Mouse (Mus musculus): ENCODE measurements at regions not wholly inside any gene's neighbourhood (a gene's known extent, or its start where the extent isn't known, plus 50 kb on each side); places are given as distances from the start of the nearest gene placed in this dataset.

GRCm38 (mm10) chr14:37279356-37279755 lies 144.3 kb upstream of the Ghitm start:
- 72% methylated on average over 2 of the region's 2 CpGs for WGBS
- DNase-seq (ENCODE audit: low spot score): no peak
- ATAC-seq (replicated peaks; ENCODE audit: low FRiP score, low read depth): no peak

GRCm38 (mm10) chr14:37276728-37277695 lies 141.9 kb upstream of the Ghitm start:
- Histone ChIP-seq H3K9ac (ENCODE audit: low read depth, low read length) (no peak overlapping the region), H3K4me3 (replicated peaks; ENCODE audit: low read depth, low read length) (no peak overlapping the region), H3K9me3 (replicated peaks; ENCODE audit: low read length) (no peaks in the 10 kb centered on the region), H3K36me3 (ENCODE audit: insufficient read depth, low read length) (no peaks in the 10 kb centered on the region), H3K4me1 (replicated peaks; ENCODE audit: insufficient read depth, low read length) (no peaks in the 10 kb centered on the region), H3K27me3 (ENCODE audit: insufficient read depth, low read length) (no peaks in the 10 kb centered on the region), H3K4me2 (ENCODE audit: low read length) (no peak overlapping the region), H3K27ac (no peak overlapping the region)
- peak; percentile 74 for TF ChIP-seq CTCF (IDR thresholded peaks at IDR 0.05; ENCODE audit: low read depth)
- ATAC-seq (replicated peaks; ENCODE audit: low FRiP score, low read depth) (no peak), DNase-seq (ENCODE audit: low spot score) (peak; percentile 63)
- 53% methylated on average over 7 of the region's 7 CpGs for WGBS

More at GRCm38 (mm10) chr14:37279356-37279755, 144.3 kb upstream of the Ghitm start:
- TF ChIP-seq CTCF (IDR thresholded peaks at IDR 0.05; ENCODE audit: low read depth): no peak
- no peaks in the 10 kb centered on the region for H3K9me3 ChIP-seq (replicated peaks; ENCODE audit: low read length)
- no peaks in the 10 kb centered on the region for H3K27me3 ChIP-seq (ENCODE audit: insufficient read depth, low read length)
- no peak overlapping the region for H3K4me2 ChIP-seq (ENCODE audit: low read length)
- no peak overlapping the region for H3K4me3 ChIP-seq (replicated peaks; ENCODE audit: low read depth, low read length)
- H3K27ac ChIP-seq: no peak overlapping the region
- no peaks in the 10 kb centered on the region for H3K36me3 ChIP-seq (ENCODE audit: insufficient read depth, low read length)
- no peak overlapping the region for H3K9ac ChIP-seq (ENCODE audit: low read depth, low read length)
- H3K4me1 ChIP-seq (replicated peaks; ENCODE audit: insufficient read depth, low read length): no peaks in the 10 kb centered on the region

DNA sequence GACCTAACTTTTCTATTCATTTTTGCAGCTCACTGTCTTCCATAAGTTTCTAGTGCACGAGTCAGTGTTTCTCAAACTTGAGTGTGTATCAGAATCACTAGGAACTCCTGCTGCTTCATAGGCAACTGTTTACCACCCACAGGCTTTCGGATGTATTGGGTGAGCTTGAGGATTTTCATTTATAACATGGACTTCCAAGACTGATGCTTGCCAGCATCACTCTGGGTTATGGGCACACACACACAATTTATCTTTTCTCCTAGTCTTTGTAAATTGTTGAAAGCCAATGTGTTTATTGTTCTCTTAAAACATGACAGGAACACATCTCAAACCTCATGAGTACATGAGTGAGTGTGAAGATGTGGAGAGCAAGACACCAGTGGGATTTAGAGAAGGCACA lies 137.0 kb upstream of the Ghitm start:
- no peak overlapping the region for H3K27ac ChIP-seq
- H3K27me3 ChIP-seq (ENCODE audit: insufficient read depth, low read length): no peaks in the 10 kb centered on the region
- H3K4me2 ChIP-seq (ENCODE audit: low read length): no peak overlapping the region
- H3K4me1 ChIP-seq (replicated peaks; ENCODE audit: insufficient read depth, low read length): no peaks in the 10 kb centered on the region
- H3K36me3 ChIP-seq (ENCODE audit: insufficient read depth, low read length): no peaks in the 10 kb centered on the region
- ATAC-seq (replicated peaks; ENCODE audit: low FRiP score, low read depth): no peak
- no peak overlapping the region for H3K9ac ChIP-seq (ENCODE audit: low read depth, low read length)
- WGBS: 81% methylated on average over 2 of the region's 2 CpGs
- H3K4me3 ChIP-seq (replicated peaks; ENCODE audit: low read depth, low read length): no peak overlapping the region
- no peaks in the 10 kb centered on the region for H3K9me3 ChIP-seq (replicated peaks; ENCODE audit: low read length)
- DNase-seq (ENCODE audit: low spot score): no peak
- no peak for TF ChIP-seq CTCF (IDR thresholded peaks at IDR 0.05; ENCODE audit: low read depth)

DNA sequence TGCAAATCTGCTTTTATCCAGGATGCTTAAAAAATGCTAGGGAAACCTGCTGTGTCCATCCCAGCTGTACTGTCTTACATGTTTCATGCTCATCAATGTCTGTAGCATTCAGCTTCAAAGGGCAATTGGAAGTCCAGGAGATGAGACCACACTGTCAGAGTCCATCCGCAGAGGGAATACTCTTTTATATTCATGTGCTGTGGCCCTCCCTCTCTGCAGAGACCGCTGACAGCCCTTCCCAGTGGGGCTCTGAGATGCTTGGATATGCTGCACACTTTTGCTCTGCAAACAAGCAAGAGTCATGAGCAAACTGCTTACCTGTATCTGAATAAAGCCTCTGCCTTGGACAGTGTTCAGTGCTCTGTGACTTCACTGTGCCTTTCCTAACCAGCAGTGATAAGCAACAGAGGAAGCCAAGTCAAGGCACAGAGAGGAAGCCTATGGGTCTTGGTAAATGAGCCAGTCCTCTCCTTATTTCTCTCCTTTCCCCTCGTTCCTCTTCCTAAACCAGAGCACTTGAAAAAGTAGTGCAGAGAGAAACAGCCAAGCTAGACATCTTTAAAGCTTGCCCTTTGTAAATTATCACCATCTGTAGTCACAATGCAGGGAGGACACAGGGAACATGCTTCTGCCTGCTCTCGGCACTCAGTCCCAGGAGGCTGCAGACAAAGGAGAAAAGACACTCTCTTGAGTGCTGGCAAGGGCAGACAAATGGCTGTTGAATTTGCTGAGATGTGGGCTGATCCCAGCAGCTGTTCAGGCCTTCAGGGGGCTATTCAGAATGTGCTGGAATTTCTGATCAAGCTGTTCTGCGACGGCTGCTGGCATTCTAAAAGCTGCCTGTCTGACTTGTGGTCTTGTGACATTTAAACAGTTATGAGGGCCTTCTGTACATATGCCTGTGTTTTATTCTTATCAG lies 136.2 kb upstream of the Ghitm start:
- H3K36me3 ChIP-seq (ENCODE audit: insufficient read depth, low read length): no peaks in the 10 kb centered on the region
- no peak overlapping the region for H3K27ac ChIP-seq
- TF ChIP-seq CTCF (IDR thresholded peaks at IDR 0.05; ENCODE audit: low read depth): no peak
- no peaks in the 10 kb centered on the region for H3K27me3 ChIP-seq (ENCODE audit: insufficient read depth, low read length)
- H3K9me3 ChIP-seq (replicated peaks; ENCODE audit: low read length): no peaks in the 10 kb centered on the region
- H3K4me3 ChIP-seq (replicated peaks; ENCODE audit: low read depth, low read length): no peak overlapping the region
- 37% methylated on average over 6 of the region's 6 CpGs for WGBS
- H3K4me1 ChIP-seq (replicated peaks; ENCODE audit: insufficient read depth, low read length): no peaks in the 10 kb centered on the region
- H3K9ac ChIP-seq (ENCODE audit: low read depth, low read length): no peak overlapping the region
- H3K4me2 ChIP-seq (ENCODE audit: low read length): no peak overlapping the region
- DNase-seq (ENCODE audit: low spot score): no peak
- ATAC-seq (replicated peaks; ENCODE audit: low FRiP score, low read depth): no peak

DNA sequence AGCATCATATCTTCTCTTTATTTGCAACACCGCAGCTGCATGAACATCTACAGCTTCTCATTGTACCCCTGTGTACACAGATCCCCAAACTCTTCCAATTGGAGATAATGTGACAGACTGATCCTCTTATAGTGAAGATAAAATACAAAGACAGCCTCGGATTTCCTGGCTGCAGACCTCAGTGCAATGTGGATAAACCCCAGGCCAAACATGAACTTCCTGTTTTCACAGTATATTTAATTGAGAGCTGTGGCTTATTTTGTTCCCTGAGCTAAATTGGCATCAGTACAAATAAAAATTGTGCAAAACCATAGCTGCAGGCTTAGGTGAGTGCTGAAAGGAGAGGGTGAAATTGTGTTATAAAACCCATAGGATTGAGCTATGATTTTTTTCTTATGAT lies 134.8 kb upstream of the Ghitm start:
- no peak overlapping the region for H3K27ac ChIP-seq
- no peak overlapping the region for H3K9ac ChIP-seq (ENCODE audit: low read depth, low read length)
- WGBS: 51% methylated on average over 2 of the region's 2 CpGs
- no peaks in the 10 kb centered on the region for H3K9me3 ChIP-seq (replicated peaks; ENCODE audit: low read length)
- no peak overlapping the region for H3K4me2 ChIP-seq (ENCODE audit: low read length)
- no peaks in the 10 kb centered on the region for H3K27me3 ChIP-seq (ENCODE audit: insufficient read depth, low read length)
- H3K36me3 ChIP-seq (ENCODE audit: insufficient read depth, low read length): no peaks in the 10 kb centered on the region
- no peak for TF ChIP-seq CTCF (IDR thresholded peaks at IDR 0.05; ENCODE audit: low read depth)
- H3K4me3 ChIP-seq (replicated peaks; ENCODE audit: low read depth, low read length): no peak overlapping the region
- no peak for ATAC-seq (replicated peaks; ENCODE audit: low FRiP score, low read depth)
- peak; percentile 8 for DNase-seq (ENCODE audit: low spot score)
- H3K4me1 ChIP-seq (replicated peaks; ENCODE audit: insufficient read depth, low read length): no peaks in the 10 kb centered on the region

DNA sequence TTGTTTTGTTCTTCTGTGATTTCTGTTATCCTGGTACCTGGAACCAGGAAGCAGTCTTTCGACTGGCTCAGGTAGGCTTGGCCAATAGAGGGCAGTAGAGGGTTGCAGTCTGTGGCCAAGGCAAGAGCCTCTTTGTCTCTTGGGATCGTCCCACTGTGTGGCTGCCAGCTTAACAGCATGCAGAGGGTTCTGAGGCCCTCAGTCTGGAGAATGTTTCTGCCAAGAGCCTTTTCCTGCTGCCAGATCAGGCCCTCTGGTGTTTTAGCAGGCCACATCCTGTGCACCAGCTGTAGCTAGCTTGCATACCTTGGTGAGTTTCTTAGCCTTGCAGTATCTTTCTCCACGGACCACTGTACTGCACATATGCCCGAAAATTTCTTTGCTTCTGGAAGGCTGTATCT lies 103.6 kb upstream of the Ghitm start:
- Histone ChIP-seq H3K9ac (ENCODE audit: low read depth, low read length) (no peak overlapping the region), H3K36me3 (ENCODE audit: insufficient read depth, low read length) (no peaks in the 10 kb centered on the region)

More for the DNA sequence above, 103.6 kb upstream of the Ghitm start:
- DNase-seq (ENCODE audit: low spot score): peak; percentile 59
- peak; percentile 69 for TF ChIP-seq CTCF (IDR thresholded peaks at IDR 0.05; ENCODE audit: low read depth)
- H3K27me3 ChIP-seq (ENCODE audit: insufficient read depth, low read length): no peaks in the 10 kb centered on the region
- no peak overlapping the region for H3K4me2 ChIP-seq (ENCODE audit: low read length)
- H3K27ac ChIP-seq: no peak overlapping the region
- H3K4me1 ChIP-seq (replicated peaks; ENCODE audit: insufficient read depth, low read length): no peaks in the 10 kb centered on the region
- 38% methylated on average over 4 of the region's 4 CpGs for WGBS
- H3K4me3 ChIP-seq (replicated peaks; ENCODE audit: low read depth, low read length): no peak overlapping the region
- H3K9me3 ChIP-seq (replicated peaks; ENCODE audit: low read length): no peaks in the 10 kb centered on the region
- ATAC-seq (replicated peaks; ENCODE audit: low FRiP score, low read depth): no peak
